37 mouse cellular contexts compared by ENCODE assay signal in the genomic region with DNA sequence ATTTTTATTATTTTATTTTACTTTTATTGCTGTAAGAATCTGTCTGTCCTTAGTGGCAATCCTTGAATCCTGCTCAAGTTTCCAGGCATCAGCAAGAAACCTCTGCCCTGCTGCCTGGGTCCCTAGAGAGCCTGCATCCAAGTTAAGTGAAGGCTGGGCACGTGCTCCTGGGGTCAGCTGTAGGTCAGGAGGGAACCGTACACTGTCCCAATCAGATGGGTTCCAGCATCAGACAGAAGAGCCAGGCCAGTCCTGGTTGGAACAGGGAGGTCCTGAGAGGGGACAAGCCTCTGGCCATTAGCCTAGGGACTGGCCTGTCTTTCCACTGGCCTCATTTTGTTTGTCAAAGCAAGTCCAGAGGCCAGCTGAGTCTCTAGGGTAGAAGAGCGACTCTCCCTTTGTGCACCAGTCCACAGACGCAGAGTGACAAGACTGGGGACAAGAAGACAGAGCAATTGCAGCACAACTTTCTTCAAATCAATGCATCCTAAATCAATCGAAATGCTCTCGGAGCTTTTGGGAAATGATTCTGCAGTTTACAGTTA. TPM values are rescaled to one million over a fixed set of nuclear protein-coding genes. Genes with fewer than 3 reads are reported as not detected.
DNase-seq lines count a peak whose midpoint lies in the region; ATAC-seq lines count a peak whose summit lies in the region.
"Had no signal": no experiment of that assay in that cellular context is flagged by ENCODE, and none has a peak within 500 bp of the region (broad histone marks: within the 10 kb centered on the region; RNA-seq: fewer than 3 reads in every experiment).

No protein-coding gene starts in this region.

- H3K4me3 ChIP-seq in heart, embryonic 11.5 days (ENCODE audit: low read depth, low read length) = no peak overlapping the region
- H3K4me3 ChIP-seq in midbrain, embryonic 11.5 days (ENCODE audit: low read depth, low read length) = no peak overlapping the region
- H3K4me3 ChIP-seq in midbrain, embryonic 16.5 days (ENCODE audit: low read depth, low read length) = no peak overlapping the region
- no peak overlapping the region for H3K4me3 ChIP-seq in intestine, embryonic 15.5 days (replicated peaks)
- H3K4me3 ChIP-seq: embryonic facial prominence, embryonic 12.5 days; heart, embryonic 15.5 days; hindbrain, embryonic 10.5 days; hindbrain, embryonic 15.5 days; layer of hippocampus, adult 2 months; left cerebral cortex, adult 2 months; limb, embryonic 12.5 days; lung, embryonic 15.5 days; midbrain, embryonic 12.5 days; neural tube, embryonic 15.5 days had no signal

- H3K9me3 ChIP-seq in heart, embryonic 11.5 days (replicated peaks; ENCODE audit: control insufficient read depth, low read length) = no peaks in the 10 kb centered on the region
- H3K9me3 ChIP-seq in midbrain, embryonic 11.5 days (ENCODE audit: control insufficient read depth, low read length) = no peaks in the 10 kb centered on the region
- no peaks in the 10 kb centered on the region for H3K9me3 ChIP-seq in midbrain, embryonic 16.5 days (replicated peaks; ENCODE audit: control insufficient read depth, low read length, poor library complexity, severe bottlenecking)
- no peaks in the 10 kb centered on the region for H3K9me3 ChIP-seq in intestine, embryonic 15.5 days
- H3K9me3 ChIP-seq: embryonic facial prominence, embryonic 12.5 days; heart, embryonic 15.5 days; hindbrain, embryonic 10.5 days; hindbrain, embryonic 15.5 days; limb, embryonic 12.5 days; lung, embryonic 15.5 days; midbrain, embryonic 12.5 days; neural tube, embryonic 15.5 days had no signal

- no peaks in the 10 kb centered on the region for H3K36me3 ChIP-seq in heart, embryonic 11.5 days (ENCODE audit: control insufficient read depth, insufficient read depth, low read length)
- no peaks in the 10 kb centered on the region for H3K36me3 ChIP-seq in midbrain, embryonic 11.5 days (ENCODE audit: control insufficient read depth, insufficient read depth, low read length)
- H3K36me3 ChIP-seq in midbrain, embryonic 16.5 days (ENCODE audit: control insufficient read depth, insufficient read depth, low read length) = no peaks in the 10 kb centered on the region
- H3K36me3 ChIP-seq in intestine, embryonic 15.5 days = no peaks in the 10 kb centered on the region
- H3K36me3 ChIP-seq: embryonic facial prominence, embryonic 12.5 days; G1E; heart, embryonic 15.5 days; hindbrain, embryonic 10.5 days; hindbrain, embryonic 15.5 days; limb, embryonic 12.5 days; lung, embryonic 15.5 days; midbrain, embryonic 12.5 days; neural tube, embryonic 15.5 days had no signal

- H3K27me3 ChIP-seq in heart, embryonic 11.5 days (ENCODE audit: control insufficient read depth, insufficient read depth, low read length) = no peaks in the 10 kb centered on the region
- no peaks in the 10 kb centered on the region for H3K27me3 ChIP-seq in midbrain, embryonic 11.5 days (ENCODE audit: control insufficient read depth, insufficient read depth, low read length)
- H3K27me3 ChIP-seq in midbrain, embryonic 16.5 days (ENCODE audit: control insufficient read depth, insufficient read depth, low read depth, low read length) = no peaks in the 10 kb centered on the region
- no peaks in the 10 kb centered on the region for H3K27me3 ChIP-seq in intestine, embryonic 15.5 days (replicated peaks)
- H3K27me3 ChIP-seq: heart, embryonic 15.5 days; hindbrain, embryonic 15.5 days; limb, embryonic 12.5 days; lung, embryonic 15.5 days; midbrain, embryonic 12.5 days; neural tube, embryonic 15.5 days; Patski had no signal

- WGBS in heart, embryonic 11.5 days (ENCODE audit: insufficient replicate concordance) = 59% methylated on average over 6 of the region's 6 CpGs
- 74% methylated on average over 6 of the region's 6 CpGs for WGBS in midbrain, embryonic 11.5 days
- WGBS in midbrain, embryonic 16.5 days = 79% methylated on average over 6 of the region's 6 CpGs
- WGBS in intestine, embryonic 15.5 days = 58% methylated on average over 6 of the region's 6 CpGs

- H3K27ac ChIP-seq in heart, embryonic 11.5 days (ENCODE audit: low read depth, low read length) = no peak overlapping the region
- no peak overlapping the region for H3K27ac ChIP-seq in midbrain, embryonic 11.5 days (ENCODE audit: low read depth, low read length)
- no peak overlapping the region for H3K27ac ChIP-seq in midbrain, embryonic 16.5 days (ENCODE audit: low read length)
- no peak overlapping the region for H3K27ac ChIP-seq in intestine, embryonic 15.5 days
- H3K27ac ChIP-seq: embryonic facial prominence, embryonic 12.5 days; hindbrain, embryonic 10.5 days; hindbrain, embryonic 15.5 days; layer of hippocampus, adult 2 months; left cerebral cortex, adult 2 months; lung, embryonic 15.5 days; midbrain, embryonic 12.5 days; neural tube, embryonic 15.5 days; stomach, postnatal 0 days had no signal

- no peak for ATAC-seq in heart, embryonic 11.5 days (replicated peaks; ENCODE audit: insufficient number of reproducible peaks, low FRiP score, low TSS enrichment)
- ATAC-seq in midbrain, embryonic 11.5 days (ENCODE audit: low FRiP score) = no peak
- ATAC-seq in midbrain, embryonic 16.5 days = no peak
- ATAC-seq in intestine, embryonic 15.5 days = no peak
- ATAC-seq: forebrain, embryonic 16.5 days; inflammation-experienced regulatory T-cells, adult 6 months; Patski had no signal

- no peak overlapping the region for H3K4me2 ChIP-seq in heart, embryonic 11.5 days
- H3K4me2 ChIP-seq in midbrain, embryonic 11.5 days = no peak overlapping the region
- H3K4me2 ChIP-seq in midbrain, embryonic 16.5 days (ENCODE audit: low read length) = no peak overlapping the region
- no peak overlapping the region for H3K4me2 ChIP-seq in intestine, embryonic 15.5 days (replicated peaks)
- H3K4me2 ChIP-seq: embryonic facial prominence, embryonic 12.5 days; heart, embryonic 15.5 days; hindbrain, embryonic 15.5 days; limb, embryonic 12.5 days; liver, embryonic 11.5 days; lung, embryonic 15.5 days; midbrain, embryonic 12.5 days; neural tube, embryonic 15.5 days had no signal

- DNase-seq in embryo, embryonic 10 days (ENCODE audit: low spot score) = peak; percentile 45
- DNase-seq in embryo, embryonic 9.5 days (ENCODE audit: extremely low spot score) = no peak
- DNase-seq in heart, adult 11 months = peak; percentile 91
- DNase-seq in midbrain, embryonic 11.5 days (ENCODE audit: low spot score, missing footprints) = peak; percentile 51
- DNase-seq in gastrocnemius, postnatal 25 days = peak; percentile 35
- DNase-seq: adrenal gland, postnatal 14 days; cerebellum, adult 11 months; cerebellum, adult 9-10 months; cerebellum, postnatal 36 days; kidney, adult 2 months; kidney, postnatal 36 days; lung, postnatal 36 days; retina, postnatal 1 day; right cerebral cortex, postnatal 14 days; spleen, adult 18-20 months; thymus, adult 18-20 months; thymus, postnatal 25 days had no signal

- no peak overlapping the region for H3K9ac ChIP-seq in heart, embryonic 11.5 days (ENCODE audit: low read depth, low read length)
- H3K9ac ChIP-seq in midbrain, embryonic 11.5 days (ENCODE audit: low read length) = no peak overlapping the region
- no peak overlapping the region for H3K9ac ChIP-seq in midbrain, embryonic 16.5 days (ENCODE audit: low read depth, low read length)
- no peak overlapping the region for H3K9ac ChIP-seq in intestine, embryonic 15.5 days
- H3K9ac ChIP-seq: embryonic facial prominence, embryonic 12.5 days; heart, embryonic 15.5 days; hindbrain, embryonic 15.5 days; limb, embryonic 12.5 days; lung, embryonic 15.5 days; midbrain, embryonic 12.5 days; neural tube, embryonic 15.5 days had no signal

- peaks cover 17% of the 10 kb centered on the region for H3K4me1 ChIP-seq in heart, embryonic 11.5 days (ENCODE audit: control insufficient read depth, insufficient read depth, low read length)
- peaks cover 3% of the 10 kb centered on the region for H3K4me1 ChIP-seq in midbrain, embryonic 11.5 days (ENCODE audit: control insufficient read depth, insufficient read depth, low read length)
- peaks cover 5% of the 10 kb centered on the region; the same call in 1 of the 2 replicates for H3K4me1 ChIP-seq in midbrain, embryonic 16.5 days (ENCODE audit: control insufficient read depth, insufficient read depth, low read length)
- H3K4me1 ChIP-seq in intestine, embryonic 15.5 days (replicated peaks) = no peaks in the 10 kb centered on the region

RNA-seq across cellular contexts. Expression of a gene that starts 15.7 kb away (rescaled TPM):
- polyA plus RNA-seq in heart, embryonic 11.5 days (2014; fragmentation: Nextera tagmentation; extraction: Ambion mirVana) = 6.1 and 8.1 TPM in 2 replicates
- polyA plus RNA-seq in midbrain, embryonic 11.5 days (2014; fragmentation: Nextera tagmentation; extraction: Ambion mirVana) = 8.5 and 10.4 TPM in 2 replicates
- 6.5 and 8.6 TPM in 2 replicates for polyA plus RNA-seq in midbrain, embryonic 16.5 days (2015; fragmentation: Nextera tagmentation; extraction: Ambion mirVana)
- total RNA-seq in gastrocnemius, postnatal 25 days (2021) = 1 to 10 TPM; 2.6 to 3.0 TPM
- 4.7 and 4.9 TPM in 2 replicates for polyA plus RNA-seq in intestine, embryonic 15.5 days (2015; fragmentation: Nextera tagmentation; extraction: Ambion mirVana)
- polyA plus RNA-seq: C2C12, G1E, Patski had no signal

RNA-seq across cellular contexts. Expression of a gene that starts 44.5 kb away (rescaled TPM):
- polyA plus RNA-seq in heart, embryonic 11.5 days (2014; fragmentation: Nextera tagmentation; extraction: Ambion mirVana) = 25.3 and 29.5 TPM in 2 replicates
- 18.0 and 20.6 TPM in 2 replicates for polyA plus RNA-seq in midbrain, embryonic 11.5 days (2014; fragmentation: Nextera tagmentation; extraction: Ambion mirVana)
- polyA plus RNA-seq in midbrain, embryonic 16.5 days (2015; fragmentation: Nextera tagmentation; extraction: Ambion mirVana) = 32.2 and 32.8 TPM in 2 replicates
- total RNA-seq in gastrocnemius, postnatal 25 days (2021) = 10 to 100 TPM; 12.4 to 12.9 TPM
- polyA plus RNA-seq in intestine, embryonic 15.5 days (2015; fragmentation: Nextera tagmentation; extraction: Ambion mirVana) = 27.7 and 31.2 TPM in 2 replicates
- total RNA-seq: G1E had no signal
- polyA plus RNA-seq: G1E had no signal
